Mouse (Mus musculus) forebrain, embryonic 15.5 days (tissue): Measurements from ENCODE around the gene Atg9a. TPM values are rescaled to one million over a fixed set of nuclear protein-coding genes. Genes with fewer than 3 reads are reported as not detected.

Experiments used
- ATAC-seq: fragments of 200-750 bp; cut with Nextera tagmentation; replicated peaks from 2 replicates; pipeline ENCODE4 v1.8.0; 2017; ENCODE audit warnings: mild to moderate bottlenecking, moderate TSS enrichment, moderate library complexity
- H3K27ac ChIP-seq: fragments of 300-500 bp; sonication (generic); replicated peaks from 2 replicates; pipeline ENCODE4 v1.5.1; 2015; ENCODE audit warnings: mild to moderate bottlenecking, inconsistent platforms
- H3K27me3 ChIP-seq: fragments of 300-500 bp; sonication (generic); 2 replicates; pipeline ENCODE4 v1.6.1; 2015; ENCODE audit warnings: inconsistent platforms
- H3K36me3 ChIP-seq: fragments of 300-500 bp; sonication (generic); 2 replicates; pipeline ENCODE4 v1.6.1; 2015; ENCODE audit warnings: mild to moderate bottlenecking, inconsistent platforms
- H3K4me1 ChIP-seq: fragments of 300-500 bp; sonication (generic); 2 replicates; pipeline ENCODE4 v1.6.1; 2015; ENCODE audit warnings: inconsistent platforms
- H3K4me2 ChIP-seq: fragments of 300-500 bp; sonication (generic); replicated peaks from 2 replicates; pipeline ENCODE4 v1.6.1; 2015; ENCODE audit warnings: mild to moderate bottlenecking, inconsistent platforms
- H3K4me3 ChIP-seq: fragments of 300-500 bp; sonication (generic); 2 replicates; pipeline ENCODE4 v1.5.1; 2015; ENCODE audit warnings: mild to moderate bottlenecking, inconsistent platforms
- H3K9ac ChIP-seq: fragments of 300-500 bp; sonication (generic); replicated peaks from 2 replicates; pipeline ENCODE4 v1.6.1; 2015; ENCODE audit warnings: mild to moderate bottlenecking, inconsistent platforms
- H3K9me3 ChIP-seq: fragments of 300-500 bp; sonication (generic); 2 replicates; pipeline ENCODE4 v1.6.1; 2016; ENCODE audit warnings: inconsistent platforms
- WGBS: fragments of 180-500 bp; shearing (Covaris S2); methylation state at CpG from one replicate; pipeline ENCODE4 v1.1.7; 2015; ENCODE audit warnings: mixed read lengths; 5-methylcytosine and 5-hydroxymethylcytosine counted together
- polyA plus RNA-seq: library from polyadenylated mRNA; unstranded; fragments of >200 nt; fragmentation: Nextera tagmentation; extraction: Ambion mirVana; gene quantifications from 2 replicates; pipeline ENCODE4 v1.2.1, GENCODE M21; 2015

The Atg9a gene
- polyA plus RNA-seq, 1 experiment from 2014 or later, result 40.4 TPM

DNA sequence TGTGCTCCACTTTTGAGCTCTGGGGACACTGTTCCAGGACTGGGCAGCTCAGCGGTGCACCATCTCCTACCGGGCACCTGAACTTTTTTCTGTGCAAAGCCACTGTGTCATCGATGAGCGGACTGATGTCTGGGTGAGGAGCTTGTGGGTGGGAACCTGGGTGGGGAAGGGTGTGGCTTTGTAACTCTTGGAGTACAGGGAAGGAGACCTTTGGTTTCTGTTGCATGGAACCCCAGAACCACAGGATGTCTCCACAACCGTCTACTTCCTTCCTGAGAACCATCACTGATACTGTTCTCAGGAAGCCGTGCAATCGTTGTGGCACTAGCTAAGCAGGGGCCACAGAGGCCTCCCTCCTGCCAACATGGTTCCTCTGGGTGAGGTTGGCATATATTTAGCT is 21.1 kb upstream of the Atg9a start:
- WGBS, result 94% methylated on average over 7 of the region's 7 CpGs
- Histone ChIP-seq H3K4me2 (no peak overlapping the region), H3K4me1 (peaks cover 43% of the 10 kb centered on the region), H3K9ac (no peak overlapping the region), H3K9me3 (no peaks in the 10 kb centered on the region), H3K27ac (no peak overlapping the region), H3K36me3 (peaks cover 31% of the 10 kb centered on the region), H3K4me3 (no peak overlapping the region), H3K27me3 (peaks cover 14% of the 10 kb centered on the region; the same call in 1 of the 2 replicates)
- ATAC-seq, result no peak

DNA sequence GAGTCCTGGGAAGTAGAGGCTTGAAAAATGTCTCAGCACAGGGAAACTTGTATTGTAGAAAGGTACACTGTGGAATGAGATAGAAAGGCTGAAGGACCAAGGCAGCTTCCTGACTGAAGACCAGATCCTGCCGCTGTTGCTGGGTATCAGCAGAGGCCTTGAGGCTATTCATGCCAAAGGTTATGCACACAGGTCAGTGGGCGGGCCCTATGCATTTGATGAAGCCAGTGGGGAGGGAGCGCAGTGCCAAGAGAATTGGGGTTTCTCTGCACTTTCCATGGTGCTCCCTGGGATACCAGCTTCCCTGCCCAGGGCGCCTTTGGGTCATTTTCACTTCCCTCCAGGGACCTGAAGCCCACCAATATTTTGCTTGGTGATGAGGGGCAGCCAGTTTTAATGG is 20.5 kb upstream of the Atg9a start:
- 93% methylated on average over 4 of the region's 4 CpGs for WGBS
- H3K4me1 ChIP-seq, result peaks cover 38% of the 10 kb centered on the region
- H3K9me3 ChIP-seq, result no peaks in the 10 kb centered on the region
- no peak for ATAC-seq
- no peak overlapping the region for H3K27ac ChIP-seq
- no peak overlapping the region for H3K9ac ChIP-seq
- no peak overlapping the region for H3K4me2 ChIP-seq
- 0 out of 2 replicates have a peak, but pooled peaks cover 10% of the 10 kb centered on the region for H3K27me3 ChIP-seq
- no peak overlapping the region for H3K4me3 ChIP-seq
- peaks cover 31% of the 10 kb centered on the region for H3K36me3 ChIP-seq

DNA sequence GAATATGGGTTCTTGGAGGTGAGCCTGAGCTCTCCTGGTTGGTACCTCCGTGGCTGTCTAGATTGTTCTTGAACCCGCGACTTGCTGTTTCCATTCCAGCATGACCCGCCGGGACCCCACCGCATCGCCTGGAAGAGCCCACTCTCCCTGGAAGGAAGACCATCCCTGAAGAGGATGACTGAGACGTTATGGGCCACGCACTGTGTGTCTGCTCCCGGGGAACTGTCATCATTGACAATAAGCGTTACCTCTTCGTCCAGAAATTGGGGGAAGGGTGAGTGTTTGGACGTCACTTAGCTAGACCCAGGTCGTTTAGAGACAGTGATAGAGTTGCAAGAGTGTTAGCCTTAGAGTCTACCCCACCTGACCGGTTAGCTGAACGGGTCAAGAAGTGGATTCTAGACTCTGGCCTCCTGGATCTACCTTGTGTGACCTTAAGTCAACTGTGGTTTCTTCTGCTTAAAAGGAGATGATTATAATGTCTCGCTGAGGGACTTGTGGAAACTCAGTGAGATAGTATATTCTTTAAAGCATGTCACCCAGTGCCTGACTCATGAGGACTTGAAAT is 19.2 kb upstream of the Atg9a start:
- Histone ChIP-seq H3K4me2 (peak overlapping the region; percentile 89), H3K9me3 (no peaks in the 10 kb centered on the region), H3K27me3 (0 out of 2 replicates have a peak, but pooled peaks cover under 1% of the 10 kb centered on the region), H3K27ac (no peak overlapping the region), H3K36me3 (peaks cover 31% of the 10 kb centered on the region), H3K4me1 (peaks cover 38% of the 10 kb centered on the region), H3K4me3 (peak overlapping the region; percentile 86), H3K9ac (peak overlapping the region; percentile 89)
- ATAC-seq, result peak; percentile 19
- 14% methylated on average over 17 of the region's 17 CpGs for WGBS

DNA sequence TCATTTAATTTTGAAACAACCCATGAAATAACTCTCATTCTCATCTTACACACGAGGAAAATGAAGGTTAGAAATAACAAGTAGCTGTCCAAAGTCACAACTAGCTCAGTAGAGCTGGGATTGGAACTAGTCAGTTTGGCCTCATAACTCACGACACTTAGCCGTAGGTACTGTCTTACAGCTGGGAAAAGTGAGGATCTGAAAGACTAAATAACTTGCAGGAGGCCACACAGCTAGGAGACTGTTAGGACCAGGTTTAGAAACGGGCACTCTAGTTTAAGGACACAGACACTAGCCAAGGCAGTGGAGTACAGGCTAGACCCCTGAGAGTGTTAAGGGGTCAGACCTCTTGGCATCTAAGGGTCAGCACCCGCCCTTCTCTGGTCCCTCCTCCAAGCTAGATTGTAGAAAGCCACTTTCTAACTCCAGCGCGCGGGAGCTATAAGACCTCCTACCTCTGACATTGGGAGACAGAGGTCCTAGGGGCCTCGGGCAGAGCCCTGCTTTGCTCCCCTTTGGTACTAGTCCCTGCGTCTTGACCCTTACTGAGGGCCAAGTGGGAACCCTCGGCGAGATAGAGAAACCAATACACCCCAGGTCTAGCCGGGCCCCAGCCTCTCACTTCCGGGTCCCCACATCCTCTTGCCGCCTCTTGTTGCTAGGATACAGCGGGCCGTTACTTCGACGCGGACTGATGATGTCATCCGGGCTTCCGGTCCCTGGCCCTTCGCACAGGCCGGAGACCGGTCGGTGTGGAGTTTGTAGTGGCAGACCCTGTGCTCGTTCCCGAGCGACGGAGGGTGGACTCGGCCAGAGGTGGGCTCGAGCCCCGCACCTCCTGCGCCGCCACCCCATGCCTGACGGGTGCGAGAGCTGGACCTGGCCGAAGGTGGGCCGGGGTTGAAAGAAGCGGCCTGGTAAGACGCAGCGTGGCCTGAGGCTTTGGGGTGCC is 18.4 kb upstream of the Atg9a start, which contains the start of the genes Glb1l and Stk16:
TSS of gene Glb1l (minus strand) at position 678 of the 952 bp plus-strand sequence.
TSS of gene Stk16 (plus strand) at position 703 of the 952 bp plus-strand sequence.
- Histone ChIP-seq H3K27ac (no peak within 1 kb of the TSS), H3K4me3 (peak within 1 kb of the TSS; percentile 86), H3K4me2 (peak within 1 kb of the TSS; percentile 89), H3K27me3 (no peaks in the 10 kb centered on the region), H3K36me3 (peaks cover 29% of the 10 kb centered on the region), H3K4me1 (peaks cover 38% of the 10 kb centered on the region), H3K9ac (peak within 1 kb of the TSS; percentile 89), H3K9me3 (no peaks in the 10 kb centered on the region)
- 5% methylated on average over 42 of the region's 42 CpGs for WGBS
- peak; percentile 96 for ATAC-seq

DNA sequence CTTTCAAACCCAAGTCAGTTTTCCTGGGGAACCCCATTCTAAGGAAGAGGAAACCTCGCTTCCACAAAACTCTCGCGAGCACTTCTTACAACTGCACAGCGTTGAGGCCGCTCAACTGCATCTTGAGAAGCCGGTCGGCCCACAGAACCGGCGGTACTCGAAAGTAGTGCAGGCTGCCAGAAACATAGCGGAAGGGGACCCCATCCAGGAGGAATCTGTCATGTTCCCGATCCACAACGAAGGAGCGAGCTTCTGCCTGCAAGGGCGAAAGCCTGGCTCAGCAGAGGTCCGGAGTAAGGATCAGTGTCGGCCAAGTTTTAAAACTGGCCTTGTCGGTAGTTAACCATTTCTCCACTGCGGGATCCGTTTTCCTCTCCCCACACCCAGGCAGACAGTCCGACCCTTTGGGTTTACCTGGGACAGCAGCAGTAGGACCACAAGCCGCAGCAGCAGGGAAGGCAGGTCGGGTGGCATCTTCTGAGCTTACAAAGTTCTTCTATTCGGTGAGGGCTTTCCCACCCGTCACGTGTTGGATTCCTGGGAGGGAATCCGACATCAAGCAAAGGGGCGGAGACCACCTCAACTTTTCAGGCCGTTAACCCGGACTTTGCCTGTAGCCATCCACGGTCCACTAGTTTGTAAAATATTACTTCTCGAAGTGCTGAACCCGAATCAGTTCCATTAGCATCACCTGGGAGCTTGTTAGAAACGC is 17.1 kb upstream of the Atg9a start:
- ATAC-seq, result no peak
- WGBS, result 11% methylated on average over 34 of the region's 34 CpGs
- H3K4me1 ChIP-seq, result peaks cover 38% of the 10 kb centered on the region

DNA sequence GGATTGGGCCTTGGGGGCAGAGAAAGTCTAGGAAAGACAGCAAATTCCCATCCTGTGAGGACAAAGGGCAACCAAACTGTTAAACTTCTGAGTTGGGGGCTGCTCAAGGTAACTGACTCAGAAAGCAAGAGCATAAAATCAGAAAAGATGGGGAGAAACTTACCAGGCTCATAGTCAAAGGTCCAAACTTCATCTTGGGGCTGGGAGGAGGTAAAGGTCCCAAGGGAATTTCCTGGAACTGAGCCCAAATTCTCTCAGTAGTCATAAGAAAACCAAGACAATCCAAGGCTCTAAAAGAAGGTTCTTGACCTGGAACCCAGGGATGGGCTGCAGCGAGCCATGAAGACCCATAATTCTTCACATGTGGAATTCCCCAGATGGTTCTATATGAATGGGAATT is 9.2 kb upstream of the Atg9a start:
- no peaks in the 10 kb centered on the region for H3K4me1 ChIP-seq
- no peaks in the 10 kb centered on the region for H3K27me3 ChIP-seq
- H3K27ac ChIP-seq, result no peak overlapping the region
- no peaks in the 10 kb centered on the region for H3K9me3 ChIP-seq
- H3K9ac ChIP-seq, result no peak overlapping the region
- 96% methylated on average over 1 of the region's 1 CpGs for WGBS
- peaks cover 38% of the 10 kb centered on the region for H3K36me3 ChIP-seq
- no peak overlapping the region for H3K4me2 ChIP-seq
- no peak for ATAC-seq
- no peak overlapping the region for H3K4me3 ChIP-seq

More for the DNA sequence above, 17.1 kb upstream of the Atg9a start:
- Histone ChIP-seq H3K9ac (peak overlapping the region; percentile 39), H3K4me3 (peak overlapping the region; percentile 86), H3K27me3 (no peaks in the 10 kb centered on the region), H3K36me3 (peaks cover 18% of the 10 kb centered on the region), H3K27ac (no peak overlapping the region), H3K4me2 (peak overlapping the region; percentile 89), H3K9me3 (no peaks in the 10 kb centered on the region)

DNA sequence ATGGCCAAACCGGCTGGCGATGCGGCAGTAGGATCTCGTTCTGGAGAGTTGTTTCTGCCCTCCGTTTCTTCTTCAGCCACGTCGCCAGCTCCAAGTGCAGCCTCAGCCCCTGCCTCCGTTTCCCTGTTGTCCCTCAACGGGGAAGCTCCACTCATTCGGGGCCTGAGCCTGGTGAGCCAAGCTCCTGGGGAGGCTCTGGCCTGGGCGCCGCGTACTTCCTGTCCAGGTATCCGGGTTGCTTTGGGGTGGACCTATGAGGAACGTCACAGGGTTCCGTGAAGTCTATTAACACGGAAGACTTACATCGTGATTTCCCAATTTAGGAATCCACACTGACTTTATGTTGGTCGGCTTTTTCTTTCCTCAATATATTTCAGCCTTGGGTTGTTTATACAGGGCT is 456 bp upstream of the Atg9a start:
- WGBS, result under 1% methylated on average over 19 of the region's 19 CpGs
- peak overlapping the region; percentile 94 for H3K4me2 ChIP-seq
- peak; percentile 21; the same call in 1 of the 2 replicates for ATAC-seq
- H3K4me1 ChIP-seq, result peaks cover 24% of the 10 kb centered on the region
- no peaks in the 10 kb centered on the region for H3K9me3 ChIP-seq
- peak overlapping the region; percentile 90 for H3K9ac ChIP-seq
- peaks cover 36% of the 10 kb centered on the region for H3K36me3 ChIP-seq
- H3K4me3 ChIP-seq, result peak overlapping the region; percentile 79
- peak overlapping the region; percentile 94 for H3K27ac ChIP-seq
- no peaks in the 10 kb centered on the region for H3K27me3 ChIP-seq

DNA sequence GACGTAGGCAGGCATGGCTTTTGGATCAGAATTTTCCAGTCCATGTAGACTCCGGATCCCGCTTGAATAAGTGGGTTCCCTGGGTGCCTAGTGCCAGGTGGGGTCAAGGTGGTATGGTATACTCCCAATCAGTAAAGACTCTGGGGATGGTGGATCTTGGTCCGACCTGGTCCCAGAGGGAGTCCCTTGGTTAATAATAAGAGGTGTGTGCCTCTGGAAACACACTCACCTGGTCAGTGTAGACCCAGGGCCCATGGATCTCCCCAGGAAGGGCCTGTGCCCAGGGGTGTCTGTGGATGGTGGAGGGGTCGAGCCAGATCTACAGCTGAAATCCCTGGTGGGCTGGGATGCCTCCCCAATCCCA is 756 bp downstream of the Atg9a start:
- Histone ChIP-seq H3K4me2 (peak overlapping the region; percentile 94), H3K27ac (peak overlapping the region; percentile 94), H3K4me3 (peak overlapping the region; percentile 79), H3K36me3 (peaks cover 37% of the 10 kb centered on the region), H3K4me1 (peaks cover 24% of the 10 kb centered on the region), H3K9me3 (no peaks in the 10 kb centered on the region), H3K27me3 (no peaks in the 10 kb centered on the region), H3K9ac (peak overlapping the region; percentile 90)
- ATAC-seq, result no peak
- 40% methylated on average over 5 of the region's 5 CpGs for WGBS

DNA sequence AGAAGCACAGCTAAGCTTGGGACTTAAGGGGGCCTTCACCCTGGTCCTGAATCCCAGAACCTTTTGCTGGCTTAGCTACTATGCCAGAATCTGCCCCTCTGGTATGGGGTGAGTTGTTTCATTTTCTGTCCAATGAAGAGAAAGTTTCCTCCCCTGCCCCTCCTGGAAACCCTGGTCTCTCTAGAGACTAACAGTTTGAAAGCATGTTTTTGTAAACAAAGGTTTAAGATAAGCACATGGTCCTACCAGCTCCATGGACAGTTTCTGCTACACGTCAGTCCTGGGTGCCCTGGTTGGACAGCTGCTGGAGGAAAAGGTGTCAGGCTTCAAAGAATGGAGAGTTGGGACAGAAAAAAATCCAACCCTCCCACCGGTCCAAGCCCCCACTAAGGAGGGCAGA is 1.4 kb downstream of the Atg9a start:
- 79% methylated on average over 2 of the region's 2 CpGs for WGBS
- ATAC-seq, result no peak
- no peaks in the 10 kb centered on the region for H3K9me3 ChIP-seq
- peak overlapping the region; percentile 94 for H3K4me2 ChIP-seq
- no peak overlapping the region for H3K27ac ChIP-seq
- peak overlapping the region; percentile 79; the same call in 1 of the 2 replicates for H3K4me3 ChIP-seq
- no peak overlapping the region for H3K9ac ChIP-seq
- H3K4me1 ChIP-seq, result peaks cover 24% of the 10 kb centered on the region
- H3K36me3 ChIP-seq, result peaks cover 37% of the 10 kb centered on the region
- no peaks in the 10 kb centered on the region for H3K27me3 ChIP-seq

DNA sequence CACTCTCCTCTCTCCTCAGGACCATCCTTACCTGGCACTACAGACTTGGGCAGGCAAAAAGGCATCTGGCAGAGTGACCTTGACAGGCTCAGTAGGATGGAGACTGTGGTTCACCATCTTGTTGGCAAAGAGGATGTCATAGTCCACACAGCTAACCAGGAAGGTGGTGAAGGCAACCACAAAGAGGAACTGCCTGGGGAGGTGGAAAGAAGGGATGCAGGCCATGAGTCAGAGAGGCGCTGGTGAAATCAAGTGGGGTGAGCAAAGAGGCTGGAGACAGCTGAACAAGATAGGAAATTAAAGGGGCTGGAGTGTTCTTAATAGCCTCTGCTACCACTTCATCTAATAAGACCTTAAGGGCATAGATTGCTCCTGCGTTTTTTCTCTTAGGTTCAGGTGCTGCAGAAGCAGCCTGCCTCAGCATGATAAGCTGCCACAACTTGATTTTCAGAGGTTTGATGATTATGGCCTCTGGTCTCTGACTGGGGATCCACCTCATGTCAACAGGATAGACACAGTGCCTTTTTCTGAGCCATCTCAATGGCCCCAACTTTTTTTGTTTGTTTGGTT is 4.0 kb downstream of the Atg9a start:
- Histone ChIP-seq H3K4me2 (no peak overlapping the region), H3K36me3 (peaks cover 55% of the 10 kb centered on the region), H3K9me3 (no peaks in the 10 kb centered on the region), H3K4me1 (peaks cover 20% of the 10 kb centered on the region), H3K27ac (no peak overlapping the region), H3K4me3 (no peak overlapping the region), H3K9ac (no peak overlapping the region), H3K27me3 (no peaks in the 10 kb centered on the region)
- no peak for ATAC-seq
- 85% methylated on average over 2 of the region's 2 CpGs for WGBS

DNA sequence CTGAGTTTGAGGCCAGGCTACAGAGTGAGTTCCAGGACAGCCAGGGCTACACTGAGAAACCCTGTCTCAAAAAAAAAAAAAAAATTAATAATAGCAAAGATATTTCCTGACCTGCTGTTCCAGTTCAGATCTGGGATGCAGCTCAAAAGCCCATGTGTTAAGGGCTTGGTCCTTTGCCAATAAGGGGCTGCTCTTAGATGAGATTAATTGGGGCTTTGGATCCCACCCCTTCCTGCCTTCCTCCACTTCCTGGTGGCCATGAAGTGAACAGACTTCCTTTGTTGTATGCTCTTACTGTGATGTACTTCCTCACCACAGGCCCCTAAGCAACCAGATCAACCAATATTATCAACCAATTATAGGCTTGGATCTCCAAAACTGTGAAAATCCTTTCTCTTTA is 4.9 kb downstream of the Atg9a start:
- no peak for ATAC-seq
- Histone ChIP-seq H3K4me3 (no peak overlapping the region), H3K27me3 (no peaks in the 10 kb centered on the region), H3K27ac (no peak overlapping the region), H3K9ac (no peak overlapping the region), H3K36me3 (peaks cover 62% of the 10 kb centered on the region), H3K9me3 (no peaks in the 10 kb centered on the region), H3K4me1 (peaks cover 14% of the 10 kb centered on the region), H3K4me2 (no peak overlapping the region)
